Mouse (Mus musculus) embryonic fibroblast, embryonic 13.5 days (primary cell): ENCODE data around the gene Itgb1.

Experiments used
- CTCF ChIP-seq: IDR thresholded peaks from 2 replicates; pipeline ENCODE4 v1.5.1; 2011; ENCODE audit warnings: mild to moderate bottlenecking, control low read depth, low read length, moderate library complexity, borderline replicate concordance; ENCODE audit not compliant: insufficient read depth
- POLR2A ChIP-seq: IDR thresholded peaks from 2 replicates; pipeline ENCODE4 v1.6.1; 2011; ENCODE audit warnings: low read depth, mild to moderate bottlenecking, control low read depth, low read length, moderate library complexity

DNA sequence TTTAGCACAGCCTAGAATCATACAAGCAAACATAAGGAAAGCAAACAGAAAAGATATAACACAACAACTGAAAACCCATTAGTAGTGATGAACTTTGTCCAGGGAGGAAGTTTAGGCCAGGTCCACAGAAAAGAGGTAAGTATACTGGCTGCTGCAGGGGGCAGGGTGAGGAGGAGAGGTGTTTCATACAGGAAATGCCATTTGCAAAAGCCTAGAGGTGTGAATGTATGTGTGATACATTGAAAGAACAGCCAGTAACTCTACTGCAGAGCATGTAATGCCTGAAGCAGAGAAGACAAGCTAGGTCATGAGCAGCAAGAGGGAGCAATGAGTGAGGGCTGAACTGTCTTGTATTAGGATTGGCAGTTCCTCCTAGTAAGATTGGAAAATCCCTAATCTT lies 40.0 kb upstream of the Itgb1 start:
- TF ChIP-seq CTCF = no peak
- no peak for TF ChIP-seq POLR2A
